Mouse (Mus musculus) layer of hippocampus, postnatal 14 days (tissue): ENCODE measurements around the gene Farp1. TPM values are rescaled to one million over a fixed set of nuclear protein-coding genes. Genes with fewer than 3 reads are reported as not detected.

Experiments
- DNase-seq, 2 experiments: peaks; one replicate each; pipeline ENCODE4 v3.0.0; 2021 to 2022; ENCODE audit warnings: low spot score in 2 of 2, mixed read lengths in 1 of 2
- total RNA-seq, 2 experiments: library from RNA; stranded (reverse); gene quantifications; 2 replicates each; pipeline ENCODE4 v1.2.3; 2021

Farp1 gene
- total RNA-seq, 2 experiments from 2014 or later = 88.3 to 92.0 TPM

- DNase-seq = no peak
Observed at GRCm38 (mm10) chr14:121054062-121054461, 19.1 kb downstream of the Farp1 start.

GRCm38 (mm10) chr14:121057750-121058149, 22.8 kb downstream of the Farp1 start:
- no peak for DNase-seq

DNA sequence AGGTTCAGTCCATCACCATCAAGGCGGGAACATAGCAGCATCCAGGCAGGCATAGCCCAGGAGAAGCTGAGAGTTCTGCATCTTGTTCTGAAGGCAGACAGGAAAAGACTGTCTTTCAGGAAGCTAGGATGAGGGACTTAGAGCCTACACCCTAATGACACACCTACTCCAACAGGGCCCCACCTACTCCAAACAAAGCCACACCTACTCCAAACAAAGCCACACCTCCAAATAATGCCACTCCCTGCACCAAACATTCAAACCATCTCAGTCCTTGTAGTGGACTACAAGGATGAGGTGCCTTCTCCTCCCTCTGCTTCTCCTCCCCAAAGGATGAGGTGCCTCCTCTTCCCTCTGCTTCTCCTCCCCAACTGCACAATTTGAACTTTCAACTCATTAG, 23.5 kb downstream of the Farp1 start:
- no peak for DNase-seq

DNA sequence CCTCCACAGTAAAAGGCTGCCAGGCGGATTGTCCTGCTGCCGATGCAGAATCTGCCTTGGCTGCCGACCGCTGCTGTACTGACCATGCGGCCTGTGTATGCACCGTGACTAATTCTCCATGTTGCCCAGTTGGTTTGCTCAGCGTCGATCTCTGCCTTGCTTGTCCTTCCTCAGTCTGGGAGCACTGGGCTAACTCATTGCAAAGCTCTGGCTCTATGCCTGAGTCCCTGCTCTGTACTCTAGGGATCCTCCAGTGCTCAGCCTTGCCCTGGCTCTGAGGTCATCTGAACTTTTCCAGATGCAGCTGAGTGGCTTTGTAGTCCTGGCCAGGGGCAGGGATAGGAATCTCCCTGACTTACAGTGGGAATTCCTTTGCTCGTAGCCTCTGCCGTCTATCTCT, 24.3 kb downstream of the Farp1 start:
- DNase-seq = no peak

GRCm38 (mm10) chr14:121060484-121060883, 25.5 kb downstream of the Farp1 start:
- no peak for DNase-seq

GRCm38 (mm10) chr14:121061686-121062085, 26.7 kb downstream of the Farp1 start:
- no peak for DNase-seq

- DNase-seq = peak; percentile 40 to 63
Observed at GRCm38 (mm10) chr14:121062238-121063082, 27.5 kb downstream of the Farp1 start.

DNA sequence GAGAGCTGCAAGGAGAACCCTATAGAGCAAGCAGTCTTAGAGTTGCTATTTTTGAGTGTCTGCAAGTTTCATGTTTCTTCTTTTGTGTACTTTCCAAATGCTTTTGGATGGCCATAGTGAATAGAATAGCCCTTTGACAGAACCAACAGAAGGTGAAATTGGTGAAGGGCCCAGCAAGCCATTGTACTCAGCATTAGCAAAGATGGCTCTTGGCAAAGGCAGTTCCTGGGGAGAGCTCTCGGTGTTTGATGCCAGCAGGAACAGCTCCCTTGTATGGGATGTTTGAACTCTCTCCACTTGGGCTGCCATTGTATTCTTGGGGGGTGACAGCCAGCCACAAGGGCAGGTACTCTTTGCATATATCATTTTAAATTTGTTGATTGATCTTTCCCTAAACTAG, 29.7 kb downstream of the Farp1 start:
- no peak for DNase-seq

GRCm38 (mm10) chr14:121073093-121073866, 38.3 kb downstream of the Farp1 start:
- DNase-seq = no peak

DNA sequence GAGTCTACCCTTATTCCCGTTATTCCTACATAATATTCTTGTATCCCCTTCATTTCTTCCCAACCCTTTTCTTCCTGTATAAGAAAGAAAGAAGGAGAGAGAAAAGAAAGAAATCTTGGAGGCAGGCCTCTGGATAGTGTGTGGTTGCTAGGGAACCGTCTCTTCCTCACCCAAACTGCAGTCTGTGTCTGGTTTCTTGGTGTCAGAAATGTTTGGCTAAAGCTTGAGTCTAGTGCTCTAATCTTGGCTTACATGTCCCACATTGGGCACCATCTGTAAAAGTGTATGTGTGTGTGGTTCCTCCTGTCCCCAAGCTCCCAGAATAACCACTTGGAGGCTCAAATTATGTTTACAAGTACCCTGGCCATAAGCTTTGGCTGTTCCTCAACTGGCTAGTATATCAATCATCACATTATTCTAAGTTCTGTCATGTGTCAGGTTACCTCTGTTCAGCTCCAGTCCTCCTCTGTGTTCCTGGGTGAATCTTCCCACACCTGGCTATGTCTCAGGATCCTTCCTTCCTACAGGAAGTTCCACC, 39.3 kb downstream of the Farp1 start:
- DNase-seq = no peak

GRCm38 (mm10) chr14:121080739-121081138, 45.7 kb downstream of the Farp1 start:
- no peak for DNase-seq

GRCm38 (mm10) chr14:121082341-121082740, 47.3 kb downstream of the Farp1 start:
- DNase-seq = peak; percentile 47 to 68

DNA sequence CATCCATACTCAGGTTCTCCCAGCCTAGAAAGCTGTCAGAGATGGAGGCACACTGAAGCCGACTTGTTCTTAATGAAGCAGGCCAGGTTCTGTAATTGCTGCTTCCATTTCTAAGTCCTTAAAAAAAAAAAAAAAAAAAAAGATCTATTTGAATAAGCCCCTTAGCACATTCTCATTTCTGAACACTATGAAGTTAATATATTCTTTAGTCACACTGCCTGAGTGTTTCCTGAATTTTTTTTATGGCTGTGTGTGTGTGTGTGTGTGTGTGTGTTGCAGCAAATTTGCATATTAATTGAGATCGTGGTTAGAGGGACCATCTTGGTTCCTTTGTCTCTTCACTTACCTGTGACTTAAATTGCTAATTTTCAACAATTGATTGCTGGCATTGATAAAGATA, 47.8 kb downstream of the Farp1 start:
- no peak for DNase-seq

- no peak for DNase-seq
Observed at GRCm38 (mm10) chr14:121083352-121083751, 48.4 kb downstream of the Farp1 start.

GRCm38 (mm10) chr14:121092517-121092916, 57.5 kb downstream of the Farp1 start:
- no peak for DNase-seq

GRCm38 (mm10) chr14:121093860-121094259, 58.9 kb downstream of the Farp1 start:
- no peak for DNase-seq

DNA sequence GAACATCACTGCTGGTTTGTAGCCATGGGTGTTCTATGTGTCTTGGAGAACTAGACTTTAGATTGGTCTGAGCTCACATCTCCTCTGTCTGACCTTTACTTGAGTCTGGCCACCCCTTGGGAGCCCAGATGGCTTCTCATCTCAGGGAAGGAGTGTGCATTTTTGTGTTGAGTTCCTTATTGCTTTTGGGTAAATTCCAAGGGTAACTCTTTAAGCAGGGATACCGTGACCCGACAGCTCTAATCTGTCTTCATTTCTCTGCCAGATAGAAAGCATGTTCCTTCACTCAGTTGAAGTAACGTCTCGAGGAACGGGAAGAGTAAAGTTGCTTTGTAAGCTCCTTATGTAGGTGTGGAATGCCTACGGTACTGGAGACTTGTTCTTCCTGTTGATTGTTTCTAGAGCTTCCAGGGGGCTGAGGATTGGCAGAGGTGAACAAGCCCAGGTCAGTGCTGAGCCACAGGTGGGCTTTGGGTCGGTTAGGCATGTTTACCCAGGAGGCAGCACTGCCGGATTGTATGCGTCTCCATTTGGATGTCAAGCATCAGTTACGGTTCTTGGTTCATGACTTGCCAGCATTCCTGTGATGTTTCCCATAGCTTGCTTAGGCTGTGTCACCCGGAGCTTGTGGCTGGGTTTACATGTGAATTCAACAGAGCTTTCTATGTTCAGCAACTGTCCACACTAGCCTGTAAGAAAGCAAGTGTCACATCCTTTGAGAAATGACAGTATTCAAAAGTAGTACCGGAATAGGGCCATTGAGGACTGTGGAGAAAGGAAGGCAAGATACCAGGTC, 62.8 kb downstream of the Farp1 start:
- no peak for DNase-seq

DNA sequence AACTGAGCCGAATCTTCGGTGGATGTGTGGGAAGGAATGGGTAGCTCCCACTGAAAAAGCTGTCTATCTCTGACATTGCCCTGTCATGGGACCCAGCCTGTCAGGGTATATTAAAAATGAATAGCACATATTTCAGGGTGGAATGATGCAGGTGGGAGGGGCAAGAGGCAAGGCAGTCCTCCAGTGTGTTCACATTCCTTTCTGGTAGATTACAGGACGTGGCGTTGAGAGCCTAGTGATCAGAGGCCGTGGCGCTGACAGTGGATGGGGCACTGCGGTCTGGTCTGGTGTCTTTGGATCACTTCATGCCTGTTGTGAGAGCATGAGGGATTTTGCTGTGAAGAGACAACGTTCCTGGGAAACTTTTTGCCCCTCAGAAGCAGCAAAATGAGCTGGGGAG, 64.1 kb downstream of the Farp1 start:
- no peak for DNase-seq

GRCm38 (mm10) chr14:121099876-121100275, 64.9 kb downstream of the Farp1 start:
- DNase-seq = no peak

- no peak for DNase-seq
Observed at GRCm38 (mm10) chr14:121100829-121101228, 65.8 kb downstream of the Farp1 start.

DNA sequence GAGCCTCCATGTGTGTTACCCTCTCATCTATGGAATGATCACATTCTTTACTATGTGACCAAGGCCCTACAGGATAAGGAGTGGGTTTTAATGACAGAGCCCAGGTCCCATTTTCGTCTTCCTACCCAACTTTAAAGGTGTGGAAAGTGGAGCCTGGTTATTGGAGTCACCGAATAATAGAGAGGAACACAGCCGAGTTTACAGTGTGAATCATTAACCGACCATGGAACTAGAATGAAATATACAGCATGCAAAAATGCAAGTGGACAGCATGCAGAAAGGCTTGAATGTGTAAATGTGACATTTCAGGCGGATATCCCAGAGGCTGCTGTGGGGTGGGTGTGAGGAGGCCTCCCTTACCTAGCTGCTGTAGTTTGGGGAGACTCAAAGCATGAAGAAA, 66.5 kb downstream of the Farp1 start:
- no peak for DNase-seq
